In the genomic region with DNA sequence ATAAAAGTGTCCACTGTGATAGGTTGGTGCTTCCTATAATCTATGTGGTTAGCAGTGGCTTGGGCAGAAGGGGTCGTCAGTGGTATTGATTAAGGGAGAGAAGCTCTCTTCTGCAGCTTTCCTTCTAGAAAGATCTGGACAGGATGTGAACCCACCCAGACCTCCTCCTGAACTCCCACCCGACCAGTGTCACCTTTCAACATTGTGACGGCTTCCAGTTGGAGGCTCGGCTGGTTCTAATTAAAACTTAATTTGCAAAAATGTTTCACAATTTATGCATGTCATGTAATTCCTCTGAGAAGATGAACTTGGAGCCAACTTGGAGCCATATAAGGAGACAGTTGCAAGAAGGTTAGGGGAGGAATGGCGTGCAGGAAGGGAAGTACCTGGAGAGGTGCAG, we compare ENCODE assay signal across 15 mouse cellular contexts.
"Had no signal": no experiment of that assay in that cellular context is flagged by ENCODE, and none has a peak within 500 bp of the region (broad histone marks: within the 10 kb centered on the region; RNA-seq: fewer than 3 reads in every experiment).

No protein-coding gene starts in this region.

- ATAC-seq: midbrain, embryonic 13.5 days; midbrain, embryonic 16.5 days had no signal

- H3K4me2 ChIP-seq: liver, embryonic 13.5 days; midbrain, embryonic 13.5 days; neural tube, embryonic 13.5 days had no signal

- H3K27ac ChIP-seq: layer of hippocampus, adult 2 months; liver, embryonic 13.5 days; midbrain, embryonic 10.5 days; midbrain, embryonic 13.5 days; neural tube, embryonic 13.5 days had no signal

- H3K9me3 ChIP-seq: liver, embryonic 13.5 days; midbrain, embryonic 10.5 days; midbrain, embryonic 13.5 days; neural tube, embryonic 13.5 days had no signal

- H3K4me3 ChIP-seq: layer of hippocampus, adult 2 months; liver, embryonic 13.5 days; megakaryocyte, embryonic 14.5 days; midbrain, embryonic 10.5 days; midbrain, embryonic 13.5 days; myocyte; neural tube, embryonic 13.5 days had no signal

- H3K27me3 ChIP-seq: liver, embryonic 13.5 days; megakaryocyte, embryonic 14.5 days; midbrain, embryonic 13.5 days; neural tube, embryonic 13.5 days had no signal

- DNase-seq: kidney, adult 18-20 months; layer of hippocampus, adult 9-11 months; liver, embryonic 13.5 days; lung, adult 2 months; lung, postnatal 36 days; retina, postnatal 1 day; thymus, adult 18-20 months; thymus, postnatal 36 days had no signal

- H3K36me3 ChIP-seq: liver, embryonic 13.5 days; midbrain, embryonic 10.5 days; midbrain, embryonic 13.5 days; neural tube, embryonic 13.5 days had no signal

- H3K9ac ChIP-seq: liver, embryonic 13.5 days; midbrain, embryonic 13.5 days; neural tube, embryonic 13.5 days had no signal

- H3K4me1 ChIP-seq: liver, embryonic 13.5 days; megakaryocyte, embryonic 14.5 days; midbrain, embryonic 13.5 days; neural tube, embryonic 13.5 days had no signal
